Mouse (Mus musculus) right cerebral cortex, postnatal 10 days (tissue): ENCODE measurements at regions not wholly inside any gene's neighbourhood (a gene's known extent, or its start where the extent isn't known, plus 50 kb on each side); places are given as distances from the start of the nearest gene placed in this dataset.

Experiments
- DNase-seq, 2 experiments: peaks; one replicate each; pipeline ENCODE4 v3.0.0; 2021; ENCODE audit warnings: low spot score in 2 of 2

DNA sequence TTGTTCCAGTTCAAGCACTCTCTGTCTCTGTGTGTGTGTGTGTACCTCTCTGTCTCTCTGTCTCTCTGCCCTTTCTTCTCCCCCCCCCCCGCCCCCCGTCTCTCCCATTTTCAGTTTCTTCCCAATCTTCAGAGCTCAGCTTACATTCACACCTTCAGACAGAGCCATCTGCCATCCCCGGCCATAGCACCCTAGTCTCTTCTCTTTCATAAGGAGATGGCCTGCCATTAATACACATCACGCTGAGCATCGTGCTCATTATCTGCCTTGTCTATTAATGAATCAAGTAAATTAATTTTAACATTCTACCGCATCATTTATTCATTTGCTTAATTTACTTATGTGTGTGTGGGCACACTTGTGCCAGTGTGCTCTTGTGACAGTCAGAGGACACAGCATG lies 573.2 kb downstream of the Bnc2 start:
- DNase-seq: no peak

DNA sequence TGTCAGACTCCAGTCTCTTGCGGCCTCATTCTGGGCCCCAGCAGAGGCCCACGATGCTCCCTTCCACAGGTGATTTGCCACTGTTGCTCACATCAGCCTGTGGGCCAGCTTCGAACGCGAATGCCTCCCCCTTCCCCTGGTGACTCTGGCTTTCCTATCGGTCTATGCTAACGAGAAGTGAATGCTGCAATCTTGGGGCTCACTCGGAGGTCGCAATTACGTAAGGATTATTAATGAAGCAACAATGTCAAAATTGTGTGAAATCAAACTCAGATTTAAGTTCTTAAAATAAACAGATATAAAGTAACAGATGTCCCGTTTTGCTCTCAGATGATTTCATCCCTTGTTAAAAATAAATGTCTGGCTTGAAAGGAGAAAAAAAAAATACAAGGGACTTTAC lies 572.3 kb downstream of the Bnc2 start:
- no peak for DNase-seq

DNA sequence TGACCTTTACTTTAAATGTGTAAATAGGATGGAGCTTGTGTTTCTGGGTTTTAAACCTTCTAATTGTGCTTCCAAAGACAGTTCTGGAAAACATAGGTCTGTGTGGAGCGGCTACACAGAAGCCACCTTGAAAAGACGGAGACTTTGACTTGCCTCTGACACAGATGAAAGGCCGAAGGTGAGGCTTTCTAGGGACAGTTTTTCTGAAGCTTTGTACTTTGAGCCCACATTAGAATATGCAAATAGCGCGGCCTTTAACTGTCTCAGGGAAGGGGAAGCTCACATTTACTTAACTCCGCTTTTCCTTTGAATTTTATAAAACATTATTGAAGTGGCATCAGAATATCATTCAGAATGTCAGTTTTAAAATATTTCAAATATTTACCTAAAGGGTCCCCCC lies 566.5 kb downstream of the Bnc2 start:
- no peak for DNase-seq

DNA sequence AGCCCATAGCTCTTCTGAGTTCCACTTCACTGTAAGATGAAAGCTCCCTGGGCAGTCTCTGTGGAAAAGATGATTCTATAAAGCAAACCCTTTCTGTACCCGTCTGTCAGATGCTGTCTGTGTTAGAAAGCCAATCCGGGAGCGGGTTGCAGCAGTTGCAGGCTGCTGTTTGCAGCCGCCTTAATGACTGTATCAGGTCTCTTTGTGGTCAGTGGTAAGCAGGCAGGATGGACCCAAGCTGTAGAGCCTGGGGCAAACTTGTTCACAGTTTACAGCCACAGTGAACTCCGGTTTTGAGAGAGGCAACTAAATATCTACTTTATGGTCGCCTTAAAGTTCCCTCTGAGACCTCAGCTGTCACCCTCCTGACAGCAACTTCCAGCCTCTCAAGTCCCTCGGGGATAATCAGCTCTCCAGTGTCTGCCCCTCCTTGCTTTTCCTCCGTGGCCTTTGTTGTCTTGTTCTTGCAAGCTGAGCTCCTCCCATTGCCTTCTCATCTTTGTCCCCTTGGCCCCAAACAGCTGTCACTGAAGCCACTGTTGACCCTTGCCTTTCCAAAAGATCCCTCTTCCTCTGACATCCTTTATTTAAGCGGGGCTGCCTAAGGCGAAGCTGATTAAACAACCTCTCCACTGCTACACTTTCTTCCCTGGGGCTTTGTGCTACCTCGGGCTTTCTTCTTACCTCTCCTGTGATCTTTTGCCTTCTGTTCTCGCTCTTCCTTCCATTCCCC lies 565.1 kb downstream of the Bnc2 start:
- no peak for DNase-seq

DNA sequence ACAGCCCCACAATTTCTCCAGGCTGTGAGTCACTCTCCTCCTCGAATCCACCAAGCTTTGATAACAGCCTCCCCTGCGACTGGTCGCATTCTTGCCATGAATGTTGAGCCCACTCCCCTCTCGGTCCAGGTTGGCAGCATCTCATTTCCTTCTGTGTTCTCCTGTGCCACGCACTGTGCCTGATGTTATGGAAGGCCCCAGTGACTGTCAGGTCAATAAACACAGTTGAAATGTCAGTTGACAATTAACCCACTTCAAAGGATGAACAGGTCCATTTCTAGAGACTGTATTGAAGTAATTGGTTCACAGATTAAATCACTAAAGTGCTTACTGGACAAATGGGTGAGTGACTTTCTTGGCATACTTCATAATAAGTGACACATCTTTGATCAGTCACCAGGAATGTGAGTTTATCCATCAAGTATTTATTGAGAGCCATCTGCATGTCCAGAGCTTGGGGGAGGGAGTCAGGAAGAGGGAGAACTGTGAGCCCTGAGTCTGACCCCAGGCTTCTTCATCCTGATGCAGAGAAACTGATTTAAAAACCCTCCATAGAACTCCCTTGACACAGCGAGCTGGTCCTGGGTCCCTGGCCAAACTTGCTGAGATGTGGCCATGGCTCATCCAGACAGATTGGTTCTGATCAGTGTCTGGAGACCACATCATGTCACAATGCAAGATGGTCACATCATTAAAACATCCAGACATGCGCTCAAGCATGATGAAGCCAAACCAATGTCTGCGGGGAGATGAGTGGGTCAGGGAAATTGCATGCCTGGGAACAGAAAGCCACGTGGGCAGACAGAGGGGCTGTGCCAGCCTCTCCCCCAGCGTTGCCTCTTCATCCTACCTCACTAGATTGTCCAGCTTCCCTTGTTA lies 560.7 kb downstream of the Bnc2 start:
- DNase-seq: no peak

DNA sequence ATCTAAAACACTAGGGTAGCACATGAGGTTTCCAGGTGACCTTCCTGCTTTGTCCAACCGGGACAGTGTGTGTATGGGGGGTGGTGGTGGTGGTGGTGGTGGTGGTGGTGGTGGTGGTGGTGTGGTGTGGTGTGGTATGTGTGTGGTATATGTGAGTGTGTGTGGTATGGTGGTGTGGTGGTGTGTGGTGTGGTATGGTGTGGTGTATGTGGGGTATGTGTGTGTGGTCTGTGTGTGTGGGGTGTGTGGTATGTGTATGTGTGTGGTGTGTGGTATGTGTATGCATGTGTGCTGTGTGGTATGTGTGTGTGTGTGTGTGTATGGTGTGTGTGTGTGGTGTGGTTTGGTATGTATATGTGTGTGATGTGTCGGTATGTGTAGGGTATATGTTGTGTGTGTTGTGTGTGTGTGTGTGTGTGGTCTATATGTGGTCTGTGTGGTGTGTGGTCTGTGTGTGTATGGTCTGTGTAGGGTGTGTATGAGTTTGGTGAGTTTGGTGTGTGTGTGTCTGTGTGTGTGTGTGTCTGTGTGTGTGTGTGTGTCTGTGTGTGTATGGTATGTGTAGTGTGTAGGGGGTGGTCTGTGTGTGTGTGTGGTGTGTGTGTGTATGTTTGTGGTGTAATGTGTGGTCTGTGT lies 556.7 kb downstream of the Bnc2 start:
- DNase-seq: no peak

DNA sequence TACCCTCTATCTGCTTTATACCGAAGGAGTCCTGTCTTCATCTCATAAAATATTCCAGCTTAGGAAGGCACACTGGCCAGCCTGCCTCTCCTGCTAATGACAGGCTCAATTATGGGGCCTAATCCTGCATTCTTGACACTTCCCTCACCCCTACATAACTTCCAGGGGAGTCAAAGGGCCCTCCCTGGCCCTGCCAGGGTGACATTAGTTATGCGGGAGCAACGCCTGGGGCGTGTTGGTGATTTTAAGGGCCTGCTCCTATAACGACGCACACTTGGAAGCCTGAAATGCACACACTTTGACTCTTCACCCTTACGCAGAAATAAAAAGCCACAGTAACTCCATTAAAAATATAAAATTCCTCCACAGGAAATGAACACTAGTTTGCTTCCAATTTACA lies 555.5 kb downstream of the Bnc2 start:
- DNase-seq: no peak

DNA sequence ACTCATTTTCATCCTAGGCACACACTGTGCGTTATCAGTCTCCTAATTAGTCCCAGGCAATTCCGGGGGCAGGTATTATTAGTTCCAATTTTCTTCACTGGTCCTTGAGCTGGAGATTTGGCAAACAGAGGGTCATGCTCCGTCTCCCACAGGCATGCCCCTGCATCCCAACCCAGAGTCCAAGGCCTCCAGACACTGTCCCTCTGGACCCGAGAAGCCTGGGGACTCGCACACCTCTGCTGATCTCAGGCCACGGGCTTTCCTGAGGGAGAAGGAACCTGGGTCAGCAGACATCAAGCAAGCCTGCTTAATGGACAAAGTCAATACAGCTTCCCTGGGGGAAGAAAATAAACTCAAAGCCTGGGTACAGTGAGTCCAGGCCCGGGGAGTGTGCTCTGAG lies 554.7 kb downstream of the Bnc2 start:
- no peak for DNase-seq

DNA sequence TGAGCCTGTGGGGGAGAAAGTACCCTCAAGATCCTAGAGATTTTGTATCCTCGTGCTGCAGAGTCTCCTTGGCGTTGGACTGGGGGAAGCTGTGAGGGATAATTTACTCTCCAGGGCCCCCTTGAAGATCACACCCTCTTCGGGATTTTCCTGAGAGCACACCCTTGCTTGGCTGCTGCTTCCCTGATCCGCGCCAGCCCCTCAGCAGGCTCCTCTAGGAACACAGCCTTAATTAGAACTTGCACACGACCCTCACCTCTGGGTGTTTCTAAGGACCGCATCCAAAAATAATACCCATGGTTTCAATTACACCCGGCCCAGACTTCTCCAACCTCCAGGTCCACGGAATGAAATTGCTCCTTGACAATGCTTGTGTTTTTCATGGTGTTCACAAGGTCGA lies 553.6 kb downstream of the Bnc2 start:
- DNase-seq: no peak

DNA sequence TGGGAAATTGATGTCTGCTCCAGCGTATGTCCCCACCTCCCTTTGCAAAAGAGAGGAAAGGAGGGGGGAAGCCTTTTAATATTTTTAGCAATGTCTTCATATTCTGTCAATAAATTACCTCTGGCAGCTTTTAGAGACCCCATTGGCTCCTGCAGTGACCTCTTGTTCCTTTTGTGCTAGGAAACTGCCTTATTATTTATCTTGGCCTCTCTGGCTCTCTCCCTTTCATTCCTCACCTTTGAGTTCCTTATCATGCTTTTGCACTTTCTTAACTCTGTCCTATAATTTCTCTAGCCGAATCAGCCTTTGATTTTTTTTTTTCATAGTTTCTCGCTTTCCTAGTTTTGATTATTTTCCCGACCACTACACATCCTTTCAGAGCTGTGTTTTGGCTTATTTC lies 548.7 kb downstream of the Bnc2 start:
- no peak for DNase-seq

DNA sequence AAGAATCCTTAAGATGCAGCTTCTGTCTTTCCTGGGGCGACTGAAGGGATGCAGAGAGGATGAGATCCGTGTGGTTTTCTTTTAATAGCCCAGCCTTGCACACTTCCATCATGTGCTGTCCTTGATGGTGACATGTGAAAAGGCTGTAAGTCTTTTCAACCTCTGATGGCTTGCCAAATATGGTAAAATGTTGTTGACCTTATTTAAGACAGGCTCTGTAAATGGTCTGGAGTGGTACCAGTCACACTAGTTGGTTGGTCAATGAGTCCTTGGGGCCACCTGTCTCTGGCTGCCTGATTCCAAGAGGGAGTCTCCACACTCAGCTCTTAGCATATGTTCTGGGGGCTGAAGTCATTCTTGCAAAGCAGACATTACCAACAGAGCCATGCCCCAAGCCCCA lies 547.7 kb downstream of the Bnc2 start:
- no peak for DNase-seq

DNA sequence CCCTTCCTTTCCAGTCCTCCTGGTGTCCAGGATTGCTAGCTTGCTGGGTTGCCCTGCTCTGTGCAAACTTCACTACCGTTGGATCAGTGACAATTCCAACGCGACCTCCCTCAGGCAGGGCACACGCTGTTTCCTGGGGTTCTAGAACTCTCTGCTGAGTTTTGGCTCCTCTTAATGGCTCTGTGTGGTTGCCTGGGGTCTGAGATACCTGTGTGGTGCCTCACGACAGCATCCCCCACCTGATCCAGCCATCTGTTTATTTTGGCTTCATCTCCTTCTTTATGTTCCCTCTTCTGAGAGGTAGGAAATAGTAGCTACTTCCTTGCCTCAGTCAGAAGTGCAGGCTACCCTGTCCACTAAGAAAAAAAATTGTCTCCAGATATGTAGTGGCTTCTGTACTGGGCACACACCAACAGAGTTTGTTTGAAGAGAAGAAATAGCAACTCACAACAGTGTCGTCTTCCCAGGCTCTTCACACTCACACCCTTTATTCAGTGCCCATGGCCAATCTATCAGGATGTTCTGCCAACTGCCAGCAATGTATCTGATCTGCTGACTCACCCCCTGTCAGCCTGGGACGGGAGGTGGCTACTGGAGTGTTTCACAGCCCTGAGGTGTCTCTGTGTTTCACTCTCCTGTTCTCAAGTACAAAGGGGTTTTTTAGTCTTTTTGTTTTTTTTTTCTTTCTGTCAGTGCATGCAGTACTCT lies 544.1 kb downstream of the Bnc2 start:
- DNase-seq: no peak

DNA sequence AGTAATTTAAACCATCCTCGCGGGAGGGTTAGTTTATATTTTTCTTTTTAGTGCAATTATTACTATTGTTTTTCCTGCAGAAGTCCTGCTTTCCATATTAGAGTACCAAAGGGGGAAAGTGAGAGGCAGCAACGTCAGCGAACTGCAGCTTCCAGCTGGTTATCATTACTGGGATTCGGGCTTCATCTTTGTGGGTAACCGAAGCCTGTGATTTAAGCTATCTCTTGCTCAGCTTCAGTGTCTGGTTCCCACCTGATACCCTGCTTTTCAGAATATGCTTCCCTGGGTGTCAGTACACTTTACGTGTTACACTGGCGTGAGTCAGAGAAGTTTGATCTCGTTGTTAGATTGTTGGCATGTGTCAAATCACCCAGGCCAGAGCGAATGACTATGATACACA lies 539.3 kb downstream of the Bnc2 start:
- no peak for DNase-seq

DNA sequence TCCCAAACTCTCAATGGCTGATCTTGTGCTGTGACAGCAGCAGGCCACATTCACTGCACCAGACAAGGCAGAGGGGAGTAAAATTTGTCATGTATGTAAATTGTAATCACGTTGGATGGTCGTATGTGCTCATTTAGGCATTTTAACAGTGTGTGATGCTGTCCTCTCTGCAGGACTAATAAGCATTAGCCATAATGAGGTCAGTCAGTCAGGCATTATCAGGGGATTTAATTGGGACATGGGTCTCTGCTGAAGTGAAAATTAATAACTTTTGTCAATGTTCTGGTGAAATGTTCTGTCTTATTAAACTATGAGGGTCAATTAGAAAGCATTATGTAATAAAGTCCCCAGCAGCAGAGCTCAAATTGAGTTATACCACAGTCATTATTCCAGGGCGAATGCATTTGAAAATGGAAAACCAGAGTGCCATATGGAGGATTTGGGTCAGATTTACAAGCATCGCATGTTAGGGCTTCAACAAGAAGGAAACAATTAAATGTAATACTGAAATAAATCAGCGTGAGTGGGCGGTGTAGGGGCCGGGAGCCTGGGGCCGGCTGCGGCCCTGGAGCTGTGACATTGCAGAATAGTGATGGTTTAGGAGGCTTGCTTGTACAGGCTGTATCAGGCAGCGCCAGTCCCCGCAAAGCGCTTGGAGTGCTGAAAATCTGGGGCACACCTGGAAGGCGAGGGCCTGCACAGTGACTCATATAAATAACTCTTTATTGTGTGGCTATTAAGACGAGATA lies 537.7 kb downstream of the Bnc2 start:
- no peak for DNase-seq

DNA sequence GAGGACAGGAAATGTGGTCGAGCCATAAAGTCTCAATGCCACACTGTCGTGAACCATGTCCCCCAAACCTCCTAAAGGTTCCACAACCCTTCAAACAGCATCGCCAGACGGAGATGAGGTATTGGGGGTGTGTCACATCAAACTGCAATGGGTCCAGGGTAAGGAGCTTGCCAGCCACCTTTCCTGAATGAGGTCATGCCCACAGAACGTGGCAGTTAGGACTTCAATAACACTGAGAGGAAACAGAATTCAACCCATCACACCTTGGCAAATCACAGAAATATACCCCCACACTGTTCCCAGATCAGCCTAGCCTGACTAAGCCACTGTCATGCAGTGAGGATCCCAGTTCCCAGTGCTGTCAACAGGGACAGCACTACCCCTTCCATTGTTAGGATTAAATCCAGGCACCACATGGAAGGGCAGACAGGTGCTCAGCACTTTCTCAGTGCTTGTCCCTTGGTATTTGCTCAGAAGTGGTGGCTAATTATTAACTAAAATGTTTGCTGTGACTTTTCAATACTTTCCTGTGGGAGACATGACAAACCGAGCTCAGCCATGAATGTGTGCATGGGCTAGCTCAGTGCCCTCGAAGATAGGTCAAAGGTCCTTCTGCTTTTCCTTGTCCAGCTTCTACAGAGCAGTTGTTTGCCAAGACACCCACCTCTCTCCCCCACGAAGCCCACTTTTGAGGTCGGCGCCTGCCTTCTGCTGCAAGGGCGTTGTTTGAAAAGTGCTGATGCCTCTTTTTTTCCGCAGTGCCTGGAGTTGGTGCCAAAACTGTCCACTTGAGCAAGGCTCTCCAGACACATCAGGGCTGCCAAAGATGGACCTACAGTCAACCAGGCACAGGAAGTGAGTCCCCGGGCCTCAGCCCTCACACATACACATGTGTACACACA lies 525.7 kb downstream of the Bnc2 start:
- no peak for DNase-seq

DNA sequence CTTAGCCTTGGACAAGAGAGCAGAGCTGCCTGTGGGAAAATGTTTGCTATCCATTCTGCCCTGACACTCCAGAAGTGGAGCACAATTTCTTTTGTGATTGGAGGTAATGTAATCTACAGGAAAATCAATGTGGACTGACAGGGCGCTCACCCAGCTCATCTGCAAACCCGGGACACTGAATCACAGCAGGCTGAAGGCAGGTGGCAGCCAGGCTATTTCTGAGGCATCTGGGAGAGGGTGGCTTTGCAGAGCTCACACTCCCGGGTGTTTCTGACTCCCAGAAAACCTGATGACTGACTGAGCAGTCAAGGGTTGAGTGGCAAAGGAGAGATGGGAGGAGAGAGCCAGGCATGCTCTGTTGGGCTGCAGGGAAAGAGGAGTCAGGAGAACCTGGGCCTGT lies 524.4 kb downstream of the Bnc2 start:
- DNase-seq: no peak

DNA sequence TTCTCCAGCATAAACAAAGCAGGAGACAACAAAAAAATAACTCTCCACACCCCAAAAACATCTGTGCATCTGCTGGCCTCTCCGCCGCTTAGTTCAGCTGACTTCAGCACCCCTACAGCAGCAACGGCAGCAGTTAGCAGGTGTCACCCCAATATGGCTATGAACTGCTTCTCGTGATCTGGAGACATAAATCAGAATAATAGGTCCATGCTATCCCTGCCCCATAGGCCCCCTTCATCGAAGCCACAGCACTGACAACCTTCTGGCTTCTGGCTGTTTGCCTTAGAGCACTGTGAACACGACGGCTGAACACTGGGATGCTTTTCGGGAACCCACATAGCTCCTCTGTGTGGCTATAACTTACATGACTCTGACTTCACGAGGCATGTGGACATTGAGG lies 523.8 kb downstream of the Bnc2 start:
- no peak for DNase-seq

DNA sequence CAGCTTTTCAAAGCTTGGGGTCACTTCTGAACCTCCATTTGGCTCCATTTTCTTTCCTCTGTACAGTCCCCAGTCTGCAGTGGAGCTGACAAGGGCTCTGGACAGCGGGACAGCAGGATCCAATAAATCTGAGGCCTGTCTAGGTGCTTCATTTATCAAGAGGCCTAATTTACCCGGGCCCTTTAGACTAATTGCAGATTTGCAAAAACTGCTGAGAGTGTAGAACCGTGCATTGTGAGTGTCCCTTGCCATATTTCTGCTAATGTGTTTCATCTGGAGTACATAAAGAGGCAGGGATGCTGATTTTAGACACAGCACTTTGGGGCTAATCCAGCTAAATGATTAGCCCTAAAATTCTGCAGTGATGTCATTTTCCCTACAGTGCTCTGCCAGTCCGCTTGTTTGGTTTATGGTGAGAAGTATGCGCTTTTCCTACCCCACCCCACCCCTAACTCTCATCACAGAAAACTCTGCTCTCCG lies 523.1 kb downstream of the Bnc2 start:
- DNase-seq: no peak

DNA sequence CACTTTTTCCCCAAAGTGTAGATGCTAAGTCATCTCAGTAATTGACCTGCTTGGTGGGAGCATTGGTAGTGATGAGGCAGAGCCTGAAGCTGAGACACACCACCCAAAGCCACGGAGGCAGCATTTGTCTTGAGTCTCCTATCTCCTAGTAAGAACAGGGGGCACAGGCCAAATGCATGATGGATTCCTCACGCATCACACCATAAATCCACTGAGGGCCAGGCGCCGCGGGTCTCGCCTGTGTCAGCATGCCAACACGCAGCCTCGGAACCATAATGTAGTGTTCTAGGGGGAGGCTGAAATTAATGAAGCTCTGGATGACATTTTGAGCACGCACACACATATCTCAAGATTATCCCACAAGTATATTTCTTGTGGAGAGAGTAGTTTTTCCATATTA lies 521.5 kb downstream of the Bnc2 start:
- DNase-seq: no peak

DNA sequence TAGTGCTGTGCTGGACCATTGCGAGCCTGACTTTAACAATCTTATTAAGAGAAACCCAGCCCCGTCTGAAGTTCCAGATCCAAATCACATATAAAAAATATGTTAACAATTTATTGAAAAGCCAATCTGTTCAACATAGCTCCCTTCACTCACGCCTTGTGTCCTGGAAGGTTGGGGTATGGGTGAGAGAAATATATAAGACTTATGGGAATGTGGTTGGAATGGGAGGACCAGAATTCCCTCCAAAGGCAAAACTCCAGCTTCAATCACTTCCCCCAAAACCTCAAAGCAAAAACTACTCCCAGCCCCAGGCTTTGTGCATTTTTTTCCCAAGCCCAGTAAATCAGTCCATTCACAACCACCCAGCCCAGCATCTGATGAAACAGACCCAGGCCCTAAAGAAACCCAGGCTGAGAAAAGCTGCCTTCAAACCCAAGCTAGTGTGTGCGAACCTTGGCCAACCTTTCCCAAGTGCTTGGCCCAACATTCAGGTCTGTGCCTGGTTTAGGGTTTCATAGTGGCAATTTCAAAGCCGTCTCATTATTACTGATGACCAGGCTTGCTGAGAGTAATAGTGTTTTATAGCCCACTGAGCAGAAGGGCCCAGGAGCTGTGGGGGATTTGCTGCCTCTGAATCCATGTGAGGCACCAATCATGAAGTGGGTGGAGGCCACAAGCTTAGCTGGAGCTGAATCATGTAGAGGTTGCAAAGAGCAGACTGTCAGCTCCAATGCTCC lies 517.0 kb downstream of the Bnc2 start:
- DNase-seq: no peak
